Mouse (Mus musculus) CD4-positive, CD25-positive, alpha-beta regulatory T cell (primary cell): Measurements from ENCODE around the gene Cdkn2c. TPM values are rescaled to one million over a fixed set of nuclear protein-coding genes. Genes with fewer than 3 reads are reported as not detected.

Experiments used
- polyA plus RNA-seq: library from polyadenylated mRNA; unstranded; fragments of 100-300 nt; shearing (Covaris generic); gene quantifications from one replicate; pipeline ENCODE4 v1.2.1, GENCODE M21; 2017

Cdkn2c gene
- 10.3 TPM for polyA plus RNA-seq

DNA sequence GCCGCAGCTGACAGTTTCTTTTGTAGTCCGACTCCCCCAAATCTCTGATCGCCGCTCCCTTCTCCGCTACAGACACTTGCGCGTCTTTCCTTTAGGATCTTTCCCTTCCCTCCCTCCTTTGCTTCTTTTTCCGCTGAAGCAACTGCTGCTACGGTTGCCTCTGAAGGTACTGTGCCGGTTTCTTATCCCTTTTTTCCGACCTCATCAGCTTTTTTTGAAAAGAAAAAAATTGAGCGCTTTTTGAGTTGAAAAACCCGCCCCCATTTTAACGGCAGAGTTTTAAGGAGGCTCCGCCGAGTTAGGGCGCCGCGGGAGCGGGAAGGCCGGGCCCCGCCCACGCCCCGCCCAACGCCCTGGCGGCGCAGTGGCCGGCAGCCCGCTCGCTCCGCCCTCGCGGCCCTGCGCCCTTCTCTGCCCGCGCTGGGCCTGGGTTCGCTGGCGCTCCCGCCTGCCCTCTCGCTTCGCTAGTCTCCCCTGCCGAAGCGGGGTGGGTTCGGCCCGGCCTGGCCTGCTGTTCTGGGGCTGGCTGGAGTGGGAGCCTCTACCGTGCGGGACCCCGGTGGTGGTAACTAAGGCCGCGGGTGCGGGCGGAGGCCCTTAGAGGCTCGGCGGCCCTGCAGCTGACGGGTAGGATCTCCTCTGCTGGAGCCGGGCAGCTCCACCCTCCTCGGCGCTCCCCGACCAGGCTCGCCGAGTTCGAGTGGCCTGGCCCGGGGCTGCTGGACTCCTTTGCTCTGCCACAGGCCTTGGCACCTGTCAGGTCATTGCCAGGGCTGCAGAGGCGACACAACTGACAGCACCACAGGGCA, at the start of gene Cdkn2c:
Gene Cdkn2c (minus strand): TSS at position 729 of the 809 bp plus-strand sequence.

DNA sequence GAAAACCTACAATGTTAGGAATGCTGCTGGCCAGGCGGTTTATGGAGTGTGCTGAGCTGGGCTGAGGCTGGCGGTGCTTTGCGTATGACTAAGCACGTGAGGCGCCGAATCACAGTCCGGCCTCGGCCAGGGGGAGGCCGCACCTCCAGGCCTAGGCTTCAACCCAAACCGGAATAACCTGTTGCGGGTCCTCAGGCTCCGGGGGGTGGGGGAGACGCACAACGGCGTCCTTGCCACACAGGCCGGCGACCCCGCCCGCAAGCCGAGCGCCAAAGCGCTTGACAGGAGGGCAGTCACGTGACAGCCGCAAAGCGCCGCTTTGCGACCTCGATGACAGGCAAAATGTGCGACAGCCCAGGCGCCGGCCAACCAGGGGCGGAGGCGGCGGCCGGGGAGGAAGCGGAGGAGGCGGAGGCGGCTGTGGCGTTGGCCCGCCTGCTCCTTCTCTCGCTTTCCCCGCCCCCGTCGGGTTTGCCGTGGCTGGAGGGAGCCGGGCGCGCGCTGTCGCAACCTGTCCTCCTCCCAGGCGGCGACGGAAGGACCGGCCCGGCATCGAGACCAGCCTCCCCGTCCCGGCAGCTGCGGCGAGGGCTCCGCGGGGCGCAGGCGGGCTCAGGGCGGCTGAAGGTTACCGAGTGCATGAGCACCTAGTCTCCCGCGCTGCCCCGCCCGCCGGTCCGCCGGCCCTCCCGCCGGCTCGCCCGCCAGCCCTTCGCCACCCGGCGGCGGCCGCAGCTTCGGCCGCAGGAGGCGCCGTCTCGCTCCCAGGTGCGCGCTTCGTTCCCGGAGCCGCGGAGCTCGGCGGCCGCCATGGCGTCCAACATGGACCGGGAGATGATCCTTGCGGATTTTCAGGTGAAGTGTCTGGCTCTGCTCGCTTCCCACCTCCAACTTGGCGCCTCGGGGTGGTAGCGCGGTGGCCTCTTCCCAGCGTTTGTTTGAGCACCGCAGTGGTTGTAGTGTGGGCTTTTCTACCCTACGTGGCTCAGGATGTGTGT, 9.5 kb upstream of the Cdkn2c start, which contains the start of gene Faf1:
Gene Faf1 (plus strand): TSS at position 371 of the 998 bp plus-strand sequence.

Other genes with a start within 250 kb of the Cdkn2c start
- 45.1 TPM for gene Rnf11, start 182.5 kb downstream of the Cdkn2c start, polyA plus RNA-seq
- gene 4930522H14Rik, start 135.9 kb downstream of the Cdkn2c start, polyA plus RNA-seq = not detected
- gene Faf1, start 9.4 kb upstream of the Cdkn2c start, polyA plus RNA-seq = 44.4 TPM